Mouse (Mus musculus) heart, adult 2 months (tissue): ENCODE data around the gene Parp6.

Experiments used
- CTCF ChIP-seq: fragments of 200-600 bp; IDR thresholded peaks from 2 replicates; pipeline ENCODE4 v1.8.1; 2022; ENCODE audit warnings: antibody characterized with exemption, mild to moderate bottlenecking, moderate library complexity
- POLR2A ChIP-seq: fragments of 200-500 bp; IDR thresholded peaks from 2 replicates; pipeline ENCODE4 v1.6.1; 2011; ENCODE audit warnings: mild to moderate bottlenecking, low read depth, low read length, control low read depth; ENCODE audit not compliant: insufficient read depth

DNA sequence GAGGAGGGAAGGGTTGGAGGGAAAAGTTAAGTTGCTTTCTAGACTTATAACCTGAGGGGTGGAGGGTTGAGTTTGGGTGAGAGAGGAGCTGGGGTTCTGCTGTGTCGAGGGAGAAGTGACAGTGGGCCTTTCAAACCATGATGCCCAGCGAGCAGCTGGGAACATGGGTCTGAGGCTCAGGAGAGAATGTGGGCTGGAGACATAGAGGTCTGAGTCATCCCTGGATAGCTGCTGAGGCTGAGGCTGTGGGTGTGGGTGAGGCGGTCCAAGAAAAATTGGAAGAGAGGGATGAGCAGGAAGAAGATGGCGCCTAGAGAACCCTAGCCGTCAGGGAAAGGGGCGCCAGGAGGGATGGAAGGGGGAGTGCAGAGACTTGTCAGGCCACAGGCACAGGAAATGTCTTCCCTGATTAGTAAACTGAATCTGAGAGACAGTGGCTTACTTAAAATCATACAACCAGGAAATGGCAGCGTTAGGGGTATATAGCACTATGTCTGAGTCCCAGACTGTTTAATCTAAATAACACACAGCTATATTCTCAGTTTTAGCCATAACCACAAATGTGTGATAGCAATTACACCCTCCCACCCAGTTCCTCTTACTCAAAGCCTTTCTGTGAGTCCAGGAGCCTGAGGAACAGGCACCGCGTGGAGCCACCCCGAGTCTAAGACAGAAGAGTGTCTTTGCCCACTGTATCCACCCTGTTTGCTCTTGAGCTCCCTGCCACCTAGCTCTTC is 27.2 kb upstream of the Parp6 start:
- TF ChIP-seq POLR2A (no peak), CTCF (no peak)
